Mouse (Mus musculus): ENCODE measurements around the gene Kbtbd6. TPM values are rescaled to one million over a fixed set of nuclear protein-coding genes. Genes with fewer than 3 reads are reported as not detected.
A peak's percentile ranks its signal among the peaks of the same experiment; 100 is the strongest.
"Not testable (repeated sequence)": the region's sequence is repeated elsewhere in the genome, so short reads cannot be mapped to it uniquely, and the experiment has no call there.

The Kbtbd6 gene
- total RNA-seq (2021), result 1 to 10 TPM; 1.5 to 1.6 TPM
- long read RNA-seq, partial matches to known transcripts, result 0 of 1 reads
- long read RNA-seq, other reads (novel, unspliced or antisense), result 0 of 1 reads

DNA sequence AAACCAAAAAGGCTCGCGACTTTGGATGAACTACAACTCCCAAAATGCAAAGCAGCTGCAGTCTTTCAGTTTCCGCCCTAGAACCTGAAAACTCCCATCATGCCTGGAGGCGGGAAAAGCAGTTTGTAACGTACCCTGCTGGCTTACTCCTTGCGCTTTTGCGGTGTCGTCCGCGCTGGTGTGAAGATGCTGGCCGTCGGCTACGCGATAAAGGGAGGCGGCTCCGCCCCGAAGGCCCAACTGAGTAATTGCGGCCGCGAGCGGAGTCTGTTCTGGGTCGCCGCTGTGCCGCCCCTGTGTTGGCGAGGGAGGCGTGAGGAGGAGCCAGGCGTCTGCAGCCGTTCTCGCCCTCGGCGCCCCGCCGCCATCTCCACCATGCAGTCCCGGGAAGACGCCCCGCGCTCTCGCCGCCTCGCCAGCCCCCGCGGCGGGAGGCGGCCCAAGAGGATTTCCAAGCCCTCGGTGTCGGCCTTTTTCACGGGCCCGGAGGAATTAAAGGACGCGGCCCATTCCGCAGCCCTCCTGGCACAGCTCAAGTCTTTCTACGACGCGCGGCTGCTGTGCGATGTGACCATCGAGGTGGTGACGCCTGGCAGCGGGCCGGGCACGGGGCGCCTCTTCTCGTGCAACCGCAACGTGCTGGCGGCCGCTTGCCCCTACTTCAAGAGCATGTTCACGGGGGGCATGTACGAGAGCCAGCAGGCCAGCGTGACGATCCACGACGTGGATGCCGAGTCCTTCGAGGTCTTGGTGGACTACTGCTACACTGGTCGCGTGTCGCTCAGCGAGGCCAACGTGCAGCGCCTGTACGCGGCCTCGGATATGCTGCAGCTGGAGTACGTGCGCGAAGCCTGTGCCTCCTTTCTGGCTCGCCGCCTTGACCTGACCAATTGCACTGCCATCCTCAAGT is at the start of gene Kbtbd6:
TSS of gene Kbtbd6 (plus strand) at position 155 of the 910 bp plus-strand sequence.
- peak; percentile 66 to 77 for DNase-seq (ENCODE audit: low spot score in 2 of 2)

- no peak for DNase-seq (ENCODE audit: low spot score in 2 of 2)
Observed at GRCm38 (mm10) chr14:79407641-79408040, 44.0 kb upstream of the Kbtbd6 start.

DNA sequence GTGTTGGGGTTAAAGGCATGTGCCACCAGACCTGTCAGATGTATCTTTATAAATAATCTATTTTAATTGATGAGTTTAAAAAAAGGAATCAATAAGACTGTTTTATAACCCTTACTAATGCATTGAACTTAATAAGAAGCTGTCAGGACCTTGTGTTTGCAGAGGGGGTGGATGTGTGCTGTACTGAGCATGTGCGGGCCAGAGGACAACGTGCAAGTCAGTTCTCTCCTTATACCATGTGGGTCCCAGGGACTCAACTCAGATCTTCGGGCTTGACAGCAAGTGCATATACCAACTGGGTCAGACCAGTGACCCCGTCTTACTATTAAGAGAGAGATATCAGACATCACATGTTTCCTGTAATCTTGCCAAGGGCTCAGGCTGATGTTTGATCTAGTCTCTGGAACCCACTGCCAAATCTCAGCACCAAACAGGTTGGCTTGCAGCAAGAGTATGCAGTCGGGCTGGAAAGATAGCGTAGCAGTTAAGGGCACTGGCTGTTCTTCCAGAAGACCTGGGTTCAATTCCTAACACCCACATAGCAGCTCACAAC is 42.3 kb upstream of the Kbtbd6 start:
- no peak for DNase-seq (ENCODE audit: low spot score in 2 of 2)

DNA sequence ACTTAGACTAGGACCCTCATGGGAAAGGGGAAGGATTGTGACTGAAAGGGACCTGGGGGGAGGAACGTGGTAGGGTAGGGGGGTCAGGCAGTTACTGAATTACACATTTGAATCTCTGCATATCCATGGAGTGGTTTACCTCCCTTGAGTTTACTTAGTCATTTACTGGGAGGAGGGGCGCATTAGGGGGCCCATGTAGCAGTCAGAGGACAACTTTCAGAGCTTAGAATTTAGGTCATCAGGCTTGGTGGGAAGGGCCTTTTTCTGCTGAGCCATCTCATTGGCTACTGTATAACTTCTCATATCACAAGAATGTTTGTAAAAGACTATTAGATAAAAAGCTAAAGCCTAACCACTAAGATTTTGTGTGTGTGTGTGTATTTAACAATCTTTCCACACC is 41.0 kb upstream of the Kbtbd6 start:
- no peak for DNase-seq (ENCODE audit: low spot score in 2 of 2)

DNA sequence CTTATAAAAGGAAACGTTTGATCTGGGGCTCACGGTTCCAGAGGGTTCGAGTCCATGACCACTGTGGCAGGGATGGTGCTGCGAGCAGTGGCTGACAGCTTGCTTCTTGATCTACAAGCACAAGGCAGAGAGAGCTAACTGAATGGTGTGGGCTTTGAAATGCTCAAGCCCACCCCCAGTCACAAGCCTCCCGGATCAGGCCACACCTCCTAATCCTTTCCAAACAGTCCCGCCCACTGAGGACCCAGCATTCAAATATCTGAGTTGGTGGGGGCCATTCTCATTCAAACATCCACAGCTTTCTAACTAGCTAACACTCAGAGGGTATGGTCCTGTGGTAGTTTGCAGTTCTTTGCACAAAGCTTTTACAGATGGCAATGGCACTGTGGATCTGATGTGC is 38.5 kb upstream of the Kbtbd6 start:
- DNase-seq (ENCODE audit: low spot score in 2 of 2), result no peak

- DNase-seq (ENCODE audit: low spot score in 2 of 2), result no peak
Observed at GRCm38 (mm10) chr14:79420083-79420685, 31.5 kb upstream of the Kbtbd6 start.

GRCm38 (mm10) chr14:79425979-79426729 is 25.5 kb upstream of the Kbtbd6 start, which contains the start of gene Kbtbd7:
Gene Kbtbd7 (plus strand): TSS chr14:79426511.
- DNase-seq (ENCODE audit: low spot score in 2 of 2), result peak; percentile 87 to 92

DNA sequence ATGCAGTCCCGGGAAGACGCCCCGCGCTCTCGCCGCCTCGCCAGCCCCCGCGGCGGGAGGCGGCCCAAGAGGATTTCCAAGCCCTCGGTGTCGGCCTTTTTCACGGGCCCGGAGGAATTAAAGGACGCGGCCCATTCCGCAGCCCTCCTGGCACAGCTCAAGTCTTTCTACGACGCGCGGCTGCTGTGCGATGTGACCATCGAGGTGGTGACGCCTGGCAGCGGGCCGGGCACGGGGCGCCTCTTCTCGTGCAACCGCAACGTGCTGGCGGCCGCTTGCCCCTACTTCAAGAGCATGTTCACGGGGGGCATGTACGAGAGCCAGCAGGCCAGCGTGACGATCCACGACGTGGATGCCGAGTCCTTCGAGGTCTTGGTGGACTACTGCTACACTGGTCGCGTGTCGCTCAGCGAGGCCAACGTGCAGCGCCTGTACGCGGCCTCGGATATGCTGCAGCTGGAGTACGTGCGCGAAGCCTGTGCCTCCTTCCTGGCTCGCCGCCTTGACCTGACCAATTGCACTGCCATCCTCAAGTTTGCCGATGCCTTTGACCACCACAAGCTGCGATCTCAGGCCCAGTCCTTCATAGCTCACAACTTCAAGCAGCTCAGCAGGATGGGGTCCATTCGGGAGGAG is 24.8 kb upstream of the Kbtbd6 start:
- not testable (repeated sequence) for DNase-seq (ENCODE audit: low spot score in 2 of 2)

DNA sequence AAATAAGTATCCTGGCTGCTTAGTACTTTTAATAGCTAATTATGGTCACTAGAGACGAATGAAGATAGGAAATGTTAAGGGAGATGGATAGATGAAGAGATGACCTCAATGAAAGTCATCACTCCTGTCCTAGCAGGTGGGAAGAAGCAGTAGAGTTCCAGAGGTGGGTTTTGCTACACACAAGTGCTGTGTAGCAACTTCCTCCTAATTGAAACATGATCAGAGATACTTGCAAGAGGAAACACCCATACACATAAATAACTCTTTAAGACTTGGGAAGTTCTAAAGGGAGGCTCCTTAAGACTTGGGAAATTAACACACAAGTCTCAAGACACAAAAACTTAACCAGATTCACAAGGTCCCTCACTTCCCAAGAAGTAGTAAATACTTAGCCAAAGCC is 17.6 kb upstream of the Kbtbd6 start:
- DNase-seq (ENCODE audit: low spot score in 2 of 2), result no peak

DNA sequence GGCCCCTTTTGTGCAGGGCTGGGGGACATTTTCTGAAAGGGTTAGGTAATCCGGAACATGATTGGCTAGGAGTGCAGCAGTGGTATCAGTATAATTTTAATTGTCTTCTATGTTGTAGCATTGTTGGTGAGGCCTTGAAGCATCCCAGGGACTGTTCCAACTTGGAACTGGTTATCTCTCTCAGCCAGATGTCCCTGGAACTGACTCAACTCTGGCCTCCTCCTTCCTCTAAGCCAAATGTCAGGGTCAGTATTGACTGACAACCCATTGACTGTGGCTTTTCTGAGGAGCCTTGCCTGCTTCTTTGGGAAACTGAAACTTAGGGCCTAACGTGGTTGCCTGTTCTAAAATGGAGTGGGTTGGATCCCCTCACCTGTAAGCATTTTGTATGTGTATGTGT is 11.0 kb upstream of the Kbtbd6 start:
- no peak for DNase-seq (ENCODE audit: low spot score in 2 of 2)

DNA sequence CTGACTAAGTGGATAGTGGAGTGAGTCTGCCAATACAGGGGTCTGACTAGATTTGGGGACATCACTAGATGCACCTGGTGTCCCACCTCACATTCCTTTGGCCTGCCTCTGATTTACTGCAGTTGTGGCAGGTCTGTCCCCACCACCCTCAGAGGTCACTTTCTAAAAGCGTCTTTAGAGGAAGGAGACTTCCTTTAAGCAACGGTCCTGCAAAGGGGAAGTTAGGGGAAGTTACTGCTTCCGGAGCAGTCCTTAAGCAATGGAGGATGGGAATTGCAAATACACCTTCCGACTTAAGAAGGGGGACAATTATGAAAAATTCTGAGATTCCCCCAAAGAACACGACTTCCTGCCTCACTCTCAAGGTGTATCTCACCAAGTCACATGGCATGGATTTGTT is 10.2 kb upstream of the Kbtbd6 start:
- DNase-seq (ENCODE audit: low spot score in 2 of 2), result no peak

DNA sequence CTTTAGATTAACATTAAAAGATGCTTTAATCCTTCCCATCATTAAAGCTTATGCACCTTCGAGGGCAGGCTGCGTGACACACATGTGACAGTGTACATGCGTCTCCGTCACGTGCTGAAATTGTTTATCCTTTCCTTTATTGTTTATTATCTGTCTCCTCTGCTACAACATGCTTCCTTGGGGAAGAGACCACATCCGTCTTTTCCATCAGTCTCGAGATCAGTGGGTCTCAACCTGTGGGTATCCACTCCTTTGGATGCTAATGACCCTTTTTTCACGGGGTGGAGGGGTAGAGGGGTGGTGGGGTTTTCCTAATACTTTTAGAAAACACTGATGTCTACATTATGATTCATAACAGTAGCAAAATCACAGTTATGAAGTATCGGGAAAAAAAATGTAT is 7.0 kb upstream of the Kbtbd6 start:
- no peak for DNase-seq (ENCODE audit: low spot score in 2 of 2)

GRCm38 (mm10) chr14:79445055-79445620 is 6.5 kb upstream of the Kbtbd6 start:
- peak; percentile 28 to 39 for DNase-seq (ENCODE audit: low spot score in 2 of 2)

DNA sequence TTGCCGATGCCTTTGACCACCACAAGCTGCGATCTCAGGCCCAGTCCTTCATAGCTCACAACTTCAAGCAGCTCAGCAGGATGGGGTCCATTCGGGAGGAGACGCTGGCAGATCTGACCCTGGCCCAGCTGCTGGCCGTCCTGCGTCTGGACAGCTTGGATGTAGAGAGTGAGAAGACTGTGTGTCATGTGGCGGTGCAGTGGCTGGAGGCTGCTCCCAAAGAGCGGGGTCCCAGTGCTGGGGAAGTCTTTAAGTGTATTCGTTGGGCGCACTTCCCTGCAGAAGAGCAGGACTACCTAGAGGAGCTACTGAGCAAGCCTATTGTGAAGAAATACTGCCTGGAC is 928 bp downstream of the Kbtbd6 start:
- not testable (repeated sequence) for DNase-seq (ENCODE audit: low spot score in 2 of 2)

DNA sequence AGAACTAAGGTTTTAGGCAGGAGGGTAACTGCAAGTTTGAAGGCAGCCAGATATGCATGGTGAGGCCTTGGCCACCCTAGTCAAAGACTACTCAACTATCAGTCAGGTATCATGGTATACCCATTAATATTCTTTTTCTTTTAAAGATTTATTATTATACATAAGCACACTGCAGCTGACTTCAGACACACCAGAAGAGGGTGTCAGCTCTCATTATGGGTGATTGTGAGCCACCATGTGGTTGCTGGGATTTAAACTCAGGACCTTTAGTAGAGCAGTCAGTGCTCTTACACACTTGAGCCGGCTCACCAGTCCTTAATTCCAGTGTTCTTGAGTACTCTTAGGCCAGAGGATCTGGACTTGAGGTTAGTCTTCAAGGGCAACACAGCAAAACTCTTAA is 8.8 kb downstream of the Kbtbd6 start:
- DNase-seq (ENCODE audit: low spot score in 2 of 2), result no peak

- no peak for DNase-seq (ENCODE audit: low spot score in 2 of 2)
Observed at GRCm38 (mm10) chr14:79460988-79461387, 9.4 kb downstream of the Kbtbd6 start.

DNA sequence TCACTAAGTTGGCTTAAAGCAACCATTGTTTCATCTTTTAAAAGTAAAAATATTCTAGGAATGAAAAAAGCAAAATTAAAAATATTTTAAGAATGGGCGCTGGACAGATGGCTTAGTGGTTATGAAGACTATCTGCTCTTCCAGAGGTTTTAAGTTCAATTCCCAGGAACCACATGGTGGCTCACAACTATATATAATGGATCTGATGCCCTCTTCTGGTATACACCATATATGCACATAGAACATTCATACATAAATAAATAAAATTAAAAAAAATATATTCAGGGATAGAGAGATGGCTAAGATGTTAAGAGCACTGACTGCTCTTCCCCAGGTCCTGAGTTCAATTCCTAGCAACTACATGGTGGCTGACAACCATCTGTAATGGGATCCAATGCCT is 14.0 kb downstream of the Kbtbd6 start:
- no peak for DNase-seq (ENCODE audit: low spot score in 2 of 2)

DNA sequence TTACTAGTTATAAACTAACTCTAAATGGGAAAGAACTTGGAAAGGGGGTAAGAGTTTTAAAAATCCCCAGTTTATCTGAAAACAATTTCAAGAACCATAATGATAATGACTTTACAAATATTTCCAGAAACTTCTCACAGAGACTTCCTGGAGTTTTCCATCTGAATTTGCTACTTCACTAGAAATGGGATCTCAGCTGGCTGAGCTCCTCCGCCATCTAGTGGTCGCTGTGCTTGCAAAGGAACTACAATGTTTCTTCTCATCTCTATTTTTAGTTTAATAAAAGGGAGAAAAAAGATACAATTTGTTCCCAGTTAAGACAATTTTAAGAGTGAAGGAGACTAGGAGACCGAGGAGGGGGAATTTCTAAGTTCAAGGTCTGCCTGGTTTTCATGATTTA is 16.0 kb downstream of the Kbtbd6 start:
- peak; percentile 71 to 72 for DNase-seq (ENCODE audit: low spot score in 2 of 2)

- no peak for DNase-seq (ENCODE audit: low spot score in 2 of 2)
Observed at GRCm38 (mm10) chr14:79473384-79473783, 21.7 kb downstream of the Kbtbd6 start.

- peak; percentile 97 to 98 for DNase-seq (ENCODE audit: low spot score in 2 of 2)
Observed at GRCm38 (mm10) chr14:79480624-79481338, 29.1 kb downstream of the Kbtbd6 start, which contains the start of gene Elf1. Gene Elf1 (plus strand): TSS chr14:79481194.
